Mouse (Mus musculus) cerebellum, postnatal 10 days (tissue): Measurements from ENCODE around the gene Gde1.
A peak's percentile ranks its signal among the peaks of the same experiment; 100 is the strongest.

ENCODE experiments used
- DNase-seq, 2 experiments: peaks; one replicate each; pipeline ENCODE4 v3.0.0; 2021; ENCODE audit warnings: mixed read lengths in 2 of 2

Gene Gde1

DNA sequence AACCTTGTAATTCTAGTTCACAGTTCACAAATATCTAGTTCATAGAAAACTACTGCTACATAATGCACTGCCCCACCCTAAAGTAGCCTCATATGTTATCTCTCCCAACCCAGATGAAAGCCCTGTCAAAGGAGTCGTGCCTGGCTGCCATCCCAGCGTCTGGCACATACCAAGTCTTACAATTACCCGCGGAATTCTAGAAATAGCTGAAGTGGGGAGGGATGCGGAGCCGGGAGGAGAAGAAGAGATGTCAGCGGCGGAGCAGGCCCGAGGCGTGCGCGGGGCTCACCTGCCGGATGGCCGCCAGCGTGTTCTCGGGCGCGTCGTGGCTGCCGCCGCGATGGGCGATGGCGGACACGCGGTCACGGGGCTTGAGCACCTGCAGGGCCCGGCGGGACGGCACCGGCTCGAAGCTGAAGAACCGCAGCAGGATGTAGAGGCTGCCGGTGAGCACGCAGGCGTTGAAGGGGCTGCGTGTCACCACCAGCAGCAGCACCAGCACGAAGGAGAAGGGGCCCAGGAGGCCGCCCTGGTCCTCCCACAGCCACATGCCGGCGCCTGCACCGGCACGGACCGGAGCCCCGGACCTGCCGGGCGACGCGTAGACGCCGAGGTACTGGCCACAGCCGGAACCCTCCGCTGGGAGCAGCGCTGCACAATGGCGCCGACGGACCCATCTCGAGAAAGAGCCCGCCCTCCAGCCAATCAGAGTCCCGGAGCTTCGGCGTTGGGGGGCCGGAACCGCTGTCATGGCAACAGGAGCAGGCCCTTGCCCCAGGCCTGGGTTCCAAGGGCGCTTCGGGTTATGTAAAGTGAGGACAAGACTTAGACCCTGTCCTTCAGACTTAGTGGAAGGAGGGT is at the start of gene Gde1:
Gde1 (minus strand) TSS at position 678 of the 861 bp plus-strand sequence.
- DNase-seq = peak; percentile 94 to 96

DNA sequence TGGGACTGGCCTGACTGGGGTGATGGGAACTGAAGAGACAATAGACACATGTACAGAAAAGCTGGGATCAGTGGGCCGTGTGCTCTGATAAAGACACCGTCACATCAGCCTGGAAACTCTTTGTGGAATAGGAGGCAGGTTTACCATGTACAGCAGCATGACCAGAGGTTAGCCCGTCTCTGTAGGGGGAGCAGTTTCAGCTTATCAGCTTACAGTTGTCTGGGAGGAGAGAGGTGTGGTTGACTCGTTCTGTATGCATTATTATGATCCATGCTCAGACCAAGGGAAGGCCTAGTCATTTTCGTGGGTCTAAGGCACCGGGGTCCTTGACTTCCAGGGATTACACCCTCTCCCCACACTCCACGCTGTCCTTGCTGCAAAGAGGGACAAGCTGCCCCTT is 46.0 kb upstream of the Gde1 start:
- DNase-seq = no peak

DNA sequence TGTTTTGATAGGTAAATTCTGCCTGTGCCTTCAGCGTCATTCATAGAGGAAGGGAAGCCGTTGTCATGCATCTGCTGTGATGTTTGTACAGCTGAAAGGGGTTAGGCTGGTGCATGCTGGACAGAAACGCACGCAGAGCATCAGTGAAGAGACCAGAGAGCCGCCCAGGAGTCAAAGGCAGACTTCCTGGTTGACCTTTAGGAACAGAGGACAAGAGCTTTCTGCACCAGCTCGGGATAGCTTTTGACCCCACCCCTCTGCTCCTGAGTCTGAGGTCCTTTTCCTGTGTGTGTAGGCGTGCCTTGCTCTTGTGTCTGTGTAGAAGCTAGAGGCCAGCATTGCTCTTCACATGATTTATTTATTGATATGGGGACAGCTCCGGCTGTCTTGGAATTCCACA is 44.1 kb upstream of the Gde1 start:
- DNase-seq = no peak

DNA sequence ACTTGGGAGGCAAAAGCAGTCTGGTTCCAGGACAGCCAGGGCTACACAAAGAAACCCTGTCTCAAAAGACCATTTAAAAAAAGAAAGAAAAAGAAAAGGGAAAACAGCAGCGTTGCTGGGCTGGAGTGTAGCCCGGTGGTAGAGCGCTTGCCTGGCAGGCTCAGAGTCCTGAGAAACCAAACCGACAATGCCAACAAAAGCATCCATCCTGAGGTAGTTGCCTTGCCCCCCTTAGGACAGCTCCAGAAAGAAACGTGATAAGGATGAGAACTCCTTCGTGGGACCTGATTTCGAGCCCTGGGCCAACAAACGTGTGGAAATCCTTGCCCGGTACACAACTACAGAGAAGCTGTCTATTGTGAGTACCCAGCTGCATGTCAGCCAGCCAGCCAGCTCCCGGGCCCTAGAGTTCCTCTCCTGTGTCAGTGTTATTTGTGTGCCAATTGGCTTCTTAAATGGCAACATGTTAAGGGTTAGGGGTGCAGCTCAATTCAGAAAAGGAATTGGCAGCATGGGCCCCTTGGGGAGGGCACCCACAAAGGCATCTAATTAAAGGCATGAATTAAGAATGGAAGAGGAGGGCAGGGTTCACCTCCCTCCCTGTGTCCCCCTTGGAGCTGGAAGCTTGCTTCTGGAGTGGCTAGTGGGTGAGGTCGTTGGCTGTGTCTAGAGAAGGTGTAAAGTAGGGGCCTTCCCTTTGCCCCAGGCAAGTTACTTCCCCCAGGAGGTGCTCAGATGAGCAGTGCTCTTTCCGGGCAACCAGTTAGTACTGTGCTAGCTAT is 42.5 kb upstream of the Gde1 start:
- DNase-seq = peak in 1 of 2 experiments; percentile 27

DNA sequence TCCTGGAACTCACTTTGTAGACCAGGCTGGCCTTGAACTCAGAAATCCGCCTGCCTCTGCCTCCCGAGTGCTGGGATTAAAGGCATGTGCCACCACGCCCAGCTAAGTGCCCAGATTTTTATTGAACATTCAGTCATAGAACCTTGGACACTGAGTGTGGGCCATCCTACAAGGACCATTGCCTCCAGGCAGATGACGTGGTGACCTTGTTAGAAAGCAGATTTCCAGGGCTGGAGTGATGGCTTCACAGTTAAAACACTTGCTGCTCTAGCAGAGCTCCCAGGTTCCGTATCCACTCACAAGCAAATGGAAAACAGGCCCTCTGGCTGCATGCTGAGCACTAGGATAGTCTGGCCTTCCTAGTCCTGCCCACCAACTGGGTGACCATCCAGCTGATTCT is 39.2 kb upstream of the Gde1 start:
- DNase-seq = no peak

DNA sequence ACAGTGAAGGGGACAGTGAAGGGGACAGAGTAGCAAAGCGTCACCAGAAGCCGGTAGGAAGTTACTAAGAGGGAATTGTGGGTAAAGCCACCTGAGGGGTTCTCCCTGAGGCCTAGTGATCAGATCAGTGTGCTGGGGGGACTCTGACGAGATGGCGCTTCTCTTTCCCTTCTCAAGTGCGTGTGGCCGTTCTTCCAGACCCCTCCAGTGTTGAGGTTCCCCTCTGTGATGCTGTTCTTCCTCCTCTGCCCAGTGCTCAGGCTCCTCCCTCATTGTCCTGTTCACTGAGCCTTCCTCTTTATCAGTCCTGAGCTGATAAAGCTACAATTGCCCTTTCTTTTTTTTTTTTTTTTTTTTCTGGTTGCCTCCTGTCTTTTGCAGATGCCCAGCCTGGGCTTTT is 36.7 kb upstream of the Gde1 start:
- DNase-seq = no peak

DNA sequence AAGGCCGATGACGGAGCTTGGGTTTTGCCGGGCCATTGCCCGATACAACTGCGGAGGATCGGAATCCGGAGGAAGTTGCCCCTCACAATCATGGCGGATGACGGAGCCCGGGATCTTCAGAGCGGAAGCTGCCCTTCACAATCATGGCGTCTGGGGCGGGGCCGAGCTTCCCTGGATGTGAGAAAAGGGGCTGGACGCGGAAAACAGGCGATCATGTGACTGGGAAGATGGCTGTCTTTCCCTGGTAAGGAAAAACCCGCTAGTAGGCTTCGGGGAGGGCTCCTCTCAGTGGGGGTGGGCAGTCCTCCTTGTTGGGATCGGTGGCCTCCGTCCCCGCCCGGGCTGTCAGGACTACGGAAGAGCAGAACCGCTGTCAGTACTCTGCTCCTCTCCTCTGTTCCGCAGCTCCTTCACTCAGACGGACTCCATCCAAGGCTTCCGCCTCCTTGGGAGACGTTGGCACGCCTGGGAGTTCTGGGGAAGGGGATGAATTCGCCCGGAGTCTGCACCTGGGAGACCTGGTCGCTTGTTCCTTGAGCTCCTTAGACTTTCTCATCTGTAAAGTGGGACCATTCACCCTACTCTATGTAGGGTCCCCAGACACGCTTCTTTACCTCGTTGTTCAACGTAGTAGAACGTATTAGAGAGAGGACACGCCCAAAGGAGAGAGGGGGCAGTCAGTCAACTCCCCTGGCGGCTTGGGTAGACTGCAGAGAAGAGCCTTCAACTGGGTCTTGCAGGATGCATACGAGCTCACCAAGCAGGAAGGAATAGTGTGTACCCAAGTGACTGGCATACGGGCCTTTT is 35.2 kb upstream of the Gde1 start:
- DNase-seq = peak; percentile 99

DNA sequence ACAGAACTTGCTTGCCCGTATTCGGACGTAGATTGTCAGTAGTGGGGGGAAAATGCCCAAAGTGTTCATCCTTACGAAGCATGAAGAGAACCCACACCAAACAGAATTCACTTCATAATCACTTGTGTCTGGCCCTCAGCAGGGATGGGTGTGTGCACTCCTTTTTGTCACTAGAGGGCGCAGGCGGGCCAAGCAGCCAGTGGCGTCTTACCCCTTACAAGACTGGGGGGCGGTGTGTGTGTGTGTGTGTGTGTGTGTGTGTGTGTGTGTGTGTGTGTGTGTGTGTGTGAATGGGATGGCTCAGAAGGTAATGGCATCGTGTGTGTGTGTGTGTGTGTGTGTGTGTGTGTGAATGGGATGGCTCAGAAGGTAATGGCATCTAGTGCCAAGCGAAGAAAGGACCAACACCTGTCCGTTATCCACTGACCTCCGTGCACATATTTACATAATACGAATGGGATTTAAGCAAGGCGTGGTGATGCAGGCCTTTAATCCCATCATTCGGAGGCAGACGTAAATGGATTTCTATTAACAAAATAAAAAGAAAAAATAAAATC is 34.5 kb upstream of the Gde1 start, which contains the start of gene Vps35l:
Vps35l (plus strand) TSS at position 252 of the 557 bp plus-strand sequence.
- DNase-seq = peak; percentile 94 to 95

DNA sequence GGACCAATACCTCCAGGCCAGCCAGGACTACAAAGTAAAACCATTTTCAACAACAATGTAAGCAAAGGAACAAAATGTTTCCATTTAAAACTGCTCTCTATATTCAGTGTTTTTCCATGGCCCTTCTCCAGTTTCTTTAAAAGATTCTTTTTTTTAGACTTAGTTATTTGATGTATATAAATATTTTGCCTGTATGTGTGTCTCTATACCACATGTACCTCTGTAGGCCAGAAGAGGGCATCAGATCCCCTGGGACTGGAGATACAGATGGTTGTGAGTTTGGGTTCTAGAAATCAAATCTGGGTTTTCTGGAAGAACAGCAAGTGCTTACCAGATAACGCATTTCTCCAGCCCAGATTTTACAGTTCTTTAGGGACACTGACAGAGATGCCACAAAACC is 33.2 kb upstream of the Gde1 start:
- no peak for DNase-seq

DNA sequence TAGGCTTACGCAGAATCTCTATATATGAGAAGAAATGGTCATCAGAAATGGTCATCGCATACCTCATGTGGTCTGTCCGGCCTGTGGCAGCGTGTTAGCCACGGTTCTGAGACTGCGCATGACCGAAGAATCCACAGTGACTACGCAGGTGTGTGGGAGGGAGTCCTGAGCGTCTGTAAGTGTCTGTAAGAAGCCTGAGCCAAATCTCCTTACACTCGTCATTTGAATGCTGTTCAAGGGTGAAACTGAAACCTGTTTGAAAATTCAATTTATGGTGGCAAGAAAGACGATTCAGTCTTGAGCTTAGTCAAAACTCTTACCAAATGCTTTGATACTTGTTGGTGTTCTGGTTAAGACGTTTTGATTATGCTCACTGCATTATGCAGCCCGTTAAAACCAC is 27.6 kb upstream of the Gde1 start:
- DNase-seq = no peak

DNA sequence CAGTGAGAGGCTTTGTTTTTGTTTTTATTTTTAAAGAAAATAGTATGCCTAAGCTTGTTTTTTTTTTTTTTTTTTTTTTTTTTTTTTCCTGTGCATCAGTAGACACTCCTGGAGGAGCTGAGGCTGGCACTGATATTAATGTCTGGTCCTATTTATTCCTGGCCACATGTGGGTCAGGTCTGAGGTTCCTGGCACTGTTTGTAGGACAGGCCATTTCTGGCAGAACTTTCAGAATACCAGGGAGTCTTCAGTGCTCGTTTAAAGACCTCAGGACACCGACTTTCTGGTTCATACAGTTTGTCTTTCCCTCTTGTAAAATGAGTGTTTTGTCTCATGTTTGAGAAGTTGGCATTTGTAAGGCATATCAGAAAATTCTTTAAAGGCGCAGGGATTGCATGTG is 26.2 kb upstream of the Gde1 start:
- DNase-seq = no peak

DNA sequence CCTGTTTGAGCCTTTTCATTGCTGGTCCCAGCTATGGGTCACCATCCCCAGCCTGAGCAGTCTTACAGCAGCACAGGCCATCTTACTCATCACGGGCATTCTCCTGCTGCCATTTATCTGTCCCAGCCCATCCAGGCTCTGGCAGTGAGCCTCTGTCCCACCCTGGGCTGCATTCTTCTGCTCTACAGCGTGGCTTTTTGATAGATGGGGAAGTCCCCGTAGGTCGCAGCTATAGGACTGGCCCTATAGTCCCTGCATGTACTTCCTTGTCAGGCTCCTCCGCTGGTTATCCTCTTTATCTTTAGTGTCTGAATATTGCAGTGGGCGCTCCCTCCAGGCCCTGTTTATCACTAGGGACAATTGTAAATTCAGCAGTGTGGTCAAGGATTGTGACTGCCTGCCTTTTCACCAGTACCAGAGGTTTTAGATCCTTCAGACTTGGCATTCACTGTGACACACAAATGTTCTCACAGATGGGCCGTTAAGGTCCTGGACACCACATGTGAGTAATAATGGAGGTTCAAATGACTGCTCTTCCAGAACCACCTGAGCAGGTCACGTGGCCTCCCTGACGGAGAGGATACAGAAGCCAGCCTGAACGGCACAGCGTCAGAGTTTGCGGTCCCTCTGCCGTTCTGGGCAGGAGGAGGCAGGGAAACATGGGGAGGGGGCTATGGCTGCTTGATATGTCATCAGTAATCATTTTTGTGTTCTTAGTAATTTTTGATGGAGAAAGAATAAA is 23.4 kb upstream of the Gde1 start:
- no peak for DNase-seq

DNA sequence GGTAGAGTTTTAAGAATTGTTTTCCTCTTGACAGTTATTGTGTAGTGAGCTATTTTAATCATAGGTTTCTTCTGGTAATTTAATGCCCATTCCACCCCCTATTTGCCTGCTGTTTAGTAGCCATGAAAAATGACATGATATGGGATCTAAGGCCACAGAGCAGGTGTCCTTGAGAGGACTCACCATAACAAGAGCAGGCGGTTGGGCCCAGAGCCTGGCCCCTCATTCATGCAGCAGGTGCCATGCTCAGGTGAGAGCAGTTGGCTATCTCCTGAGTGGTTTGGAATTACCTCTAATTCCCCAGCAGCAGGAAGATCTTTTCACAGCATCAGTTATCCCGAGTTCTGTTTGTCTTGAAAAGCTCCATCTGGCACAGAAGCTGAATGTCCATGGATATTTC is 19.9 kb upstream of the Gde1 start:
- DNase-seq = no peak

DNA sequence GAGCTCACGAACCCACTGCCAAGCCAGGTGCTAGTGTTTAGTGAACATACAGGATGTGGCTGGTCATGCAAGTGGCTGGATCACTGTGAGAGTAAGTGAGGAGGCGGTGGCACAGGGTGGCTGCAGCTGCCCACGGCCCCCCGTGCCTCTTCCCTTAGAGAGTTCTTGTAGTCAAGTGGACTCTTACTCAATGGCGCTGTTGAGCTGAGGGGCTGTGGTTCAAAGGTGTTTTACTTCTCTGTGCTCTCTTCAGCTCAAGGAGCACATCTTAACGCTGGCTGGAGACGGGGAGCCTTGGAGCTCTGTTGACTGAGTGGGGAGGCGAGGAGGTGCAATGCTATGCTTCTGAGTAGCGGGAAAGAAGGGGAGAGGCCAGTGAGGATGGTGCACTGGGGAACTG is 18.3 kb upstream of the Gde1 start:
- DNase-seq = no peak

DNA sequence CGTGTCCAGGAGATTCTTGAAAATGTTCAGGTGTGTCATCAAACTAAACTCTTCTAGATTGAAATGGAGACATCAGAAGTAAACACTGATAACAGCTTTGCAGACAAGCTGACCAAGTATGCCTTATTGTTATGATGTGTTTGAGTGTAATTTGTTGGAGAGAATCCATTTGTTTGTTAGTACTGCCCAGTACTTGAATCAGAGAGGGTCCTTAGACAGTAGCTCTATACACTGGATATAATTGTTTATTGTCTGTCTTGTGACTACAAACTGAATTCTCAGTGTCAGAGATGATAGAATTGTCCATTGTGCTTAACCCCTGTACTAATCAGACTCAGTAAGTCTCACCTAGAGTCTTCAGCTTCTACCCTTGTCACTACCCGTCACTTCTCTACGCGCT is 12.5 kb upstream of the Gde1 start:
- DNase-seq = no peak

DNA sequence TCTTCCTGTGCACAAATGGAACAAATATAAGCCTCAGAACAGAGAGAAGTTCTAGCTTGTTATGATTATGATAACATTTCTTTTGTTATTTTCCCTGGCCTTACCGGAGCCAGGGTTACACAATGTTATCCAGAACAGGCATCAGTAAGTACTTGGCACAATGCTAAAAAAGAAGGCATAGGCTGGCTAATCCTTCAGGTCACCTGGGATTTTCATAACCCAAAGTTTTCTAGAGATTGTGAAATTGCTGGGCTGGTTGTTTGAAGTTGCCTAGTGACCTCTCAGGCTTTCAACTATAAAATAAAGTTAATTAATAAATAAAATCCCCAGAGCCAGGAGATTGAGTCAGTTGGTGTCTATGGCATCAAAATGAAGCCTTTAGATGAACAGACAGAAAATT is 9.3 kb upstream of the Gde1 start:
- no peak for DNase-seq

DNA sequence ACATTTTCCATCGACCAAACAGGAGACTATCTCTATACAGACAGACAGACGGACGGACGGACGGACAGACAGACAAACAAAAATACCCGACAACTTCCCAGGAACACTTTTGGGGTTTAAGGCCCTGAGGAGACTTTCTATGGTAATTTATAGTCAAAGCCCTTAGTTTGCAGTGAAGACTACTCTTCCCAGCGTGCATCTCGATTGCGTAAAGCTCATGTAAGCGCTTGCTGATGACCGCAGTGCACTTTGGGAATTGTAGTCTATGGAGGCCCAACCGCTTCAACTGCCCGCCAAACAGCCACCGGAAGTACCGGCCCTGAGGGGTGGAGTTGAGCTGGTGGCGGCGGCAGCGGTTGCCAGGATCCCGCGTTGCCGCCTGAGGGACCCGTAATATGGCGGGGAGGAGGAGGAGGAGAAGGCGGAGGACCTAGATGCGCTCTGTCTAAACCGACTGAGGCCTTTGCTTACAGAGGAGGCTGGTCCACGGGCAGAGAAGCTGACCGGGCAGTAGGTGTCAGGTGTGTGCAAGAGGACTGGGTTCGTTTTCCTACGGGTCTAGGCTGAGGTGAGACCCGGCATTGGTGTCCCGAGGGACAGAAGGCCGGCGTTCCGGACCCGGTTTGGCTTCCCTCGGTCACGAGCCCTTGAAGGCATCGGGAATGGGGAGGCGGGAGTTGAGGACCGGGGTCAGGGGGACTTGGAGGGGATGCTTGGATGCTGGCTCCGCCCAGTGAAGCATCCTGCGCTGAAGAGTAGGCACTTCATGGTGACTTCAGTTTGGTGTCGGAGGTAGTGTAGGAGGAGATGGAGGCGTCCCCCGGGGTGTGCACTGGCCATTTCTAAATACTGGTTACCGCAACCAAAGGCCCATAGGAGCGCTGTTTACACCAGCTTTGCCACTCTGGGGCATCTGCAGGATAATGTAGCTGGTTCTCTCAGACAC is 6.9 kb upstream of the Gde1 start, which contains the start of gene Ccp110:
Ccp110 (plus strand) TSS at position 325 of the 946 bp plus-strand sequence.
- DNase-seq = peak; percentile 95 to 96

DNA sequence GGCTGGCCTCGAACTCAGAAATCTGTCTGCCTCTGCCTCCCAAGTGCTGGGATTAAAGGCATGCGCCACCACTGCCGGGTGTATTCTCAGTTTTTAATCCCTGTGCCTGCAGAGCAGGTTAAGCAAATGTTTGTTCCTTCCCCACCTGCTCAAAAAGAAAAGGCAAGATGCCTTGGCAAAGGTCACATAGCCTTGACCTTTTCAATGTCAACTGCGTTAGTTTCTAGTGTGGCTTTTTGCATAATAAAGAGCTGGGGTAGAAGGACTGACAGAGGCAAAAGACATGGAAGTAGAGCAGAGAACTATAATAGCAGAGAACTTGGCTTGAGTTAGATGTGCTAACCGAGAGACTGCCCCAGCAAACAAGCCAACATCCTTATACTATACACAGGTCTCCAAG is 5.2 kb upstream of the Gde1 start:
- no peak for DNase-seq

DNA sequence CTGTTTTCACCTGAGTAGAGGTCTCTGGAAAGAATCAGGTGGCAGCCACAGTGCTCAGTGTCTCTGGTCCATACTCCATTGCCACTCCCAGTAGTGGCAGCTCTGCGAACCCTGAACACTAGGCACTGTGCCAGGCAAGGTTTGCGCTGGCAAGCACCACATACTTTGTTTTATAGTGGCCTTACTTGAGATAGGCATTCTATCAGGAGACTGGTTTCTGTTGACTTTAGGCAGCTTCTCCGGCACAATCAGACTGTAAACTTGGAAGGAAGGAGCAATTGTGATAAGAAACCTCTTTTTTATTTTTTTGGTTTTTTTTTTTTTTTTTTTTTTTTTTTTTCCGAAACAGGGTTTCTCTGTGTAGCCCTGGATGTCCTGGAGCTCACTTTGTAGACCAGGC is 2.4 kb upstream of the Gde1 start:
- peak; percentile 33 to 37 for DNase-seq

DNA sequence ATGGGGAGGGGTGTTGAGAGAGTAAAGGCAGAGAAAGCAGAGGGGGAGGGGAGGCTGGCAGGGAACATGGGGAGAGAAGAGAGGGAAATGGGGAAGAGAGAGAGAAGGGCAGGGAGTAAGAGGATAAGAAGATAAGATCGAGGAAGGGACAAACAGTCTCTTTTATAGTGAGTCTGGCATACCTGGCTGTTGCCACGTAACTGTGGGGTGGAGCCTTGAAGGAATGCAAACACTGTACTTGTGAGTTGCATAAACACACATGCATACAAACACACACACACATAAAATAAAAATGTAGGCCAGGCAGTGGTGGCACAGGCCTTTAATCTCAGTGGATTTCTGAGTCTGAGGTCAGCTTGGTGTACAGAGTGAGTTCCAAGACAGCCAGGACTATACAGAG is 1.6 kb upstream of the Gde1 start:
- no peak for DNase-seq

DNA sequence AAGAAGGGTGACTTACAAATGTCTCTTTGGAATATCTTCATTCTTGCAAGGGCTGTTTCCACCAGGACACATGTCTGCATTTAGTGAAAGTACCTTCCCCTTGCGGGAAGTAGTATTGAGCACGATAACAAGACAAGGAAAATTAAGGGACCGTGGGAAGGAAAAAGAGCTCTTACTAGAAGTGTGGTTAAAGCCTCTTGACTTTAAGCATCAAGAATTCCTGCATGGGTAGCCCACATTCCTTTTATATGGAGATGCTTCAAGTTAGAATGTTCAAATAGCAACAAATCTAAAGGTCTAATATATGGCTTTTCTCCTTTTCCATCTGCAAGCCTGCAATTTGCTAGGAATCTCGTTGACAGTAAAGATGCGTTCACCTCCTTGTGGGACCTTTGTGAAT is 910 bp upstream of the Gde1 start:
- DNase-seq = no peak
